Mouse (Mus musculus) 416B (cell line): ENCODE results near the gene Gm28635.

Experiments
- DNase-seq: peaks from one replicate; pipeline ENCODE4 v3.0.0; 2011; ENCODE audit warnings: low read depth

Gm28635 gene

GRCm38 (mm10) chr2:84592801-84593200 is 85.0 kb downstream of the Gm28635 start:
- peak; percentile 24 for DNase-seq

GRCm38 (mm10) chr2:84585700-84586099 is 92.1 kb downstream of the Gm28635 start:
- DNase-seq: no peak

GRCm38 (mm10) chr2:84582286-84582685 is 95.6 kb downstream of the Gm28635 start:
- no peak for DNase-seq

- peak; percentile 56 for DNase-seq
These were observed 96.6 kb downstream of the Gm28635 start for GRCm38 (mm10) chr2:84581208-84581607.

- DNase-seq: no peak
These were observed 98.5 kb downstream of the Gm28635 start for GRCm38 (mm10) chr2:84579311-84579710.

- no peak for DNase-seq
These were observed 103.7 kb downstream of the Gm28635 start for GRCm38 (mm10) chr2:84574130-84574529.

GRCm38 (mm10) chr2:84556888-84557514 is 120.8 kb downstream of the Gm28635 start:
- DNase-seq: peak; percentile 53
